Mouse (Mus musculus) small intestine, adult 2 months (tissue): Measurements from ENCODE around the gene Tbx6.

Experiments
- CTCF ChIP-seq: fragments of 200-500 bp; IDR thresholded peaks from 2 replicates; pipeline ENCODE4 v1.5.1; 2012; ENCODE audit warnings: low read depth, mild to moderate bottlenecking, control low read depth, inconsistent platforms, low read length, moderate library complexity, mixed read lengths; ENCODE audit not compliant: insufficient replicate concordance, insufficient read length; ENCODE audit errors: extremely low read depth
- POLR2A ChIP-seq: fragments of 200-500 bp; IDR thresholded peaks from 2 replicates; pipeline ENCODE4 v1.6.1; 2012; ENCODE audit warnings: low read depth, mild to moderate bottlenecking, control low read depth, inconsistent platforms, low read length, moderate library complexity

DNA sequence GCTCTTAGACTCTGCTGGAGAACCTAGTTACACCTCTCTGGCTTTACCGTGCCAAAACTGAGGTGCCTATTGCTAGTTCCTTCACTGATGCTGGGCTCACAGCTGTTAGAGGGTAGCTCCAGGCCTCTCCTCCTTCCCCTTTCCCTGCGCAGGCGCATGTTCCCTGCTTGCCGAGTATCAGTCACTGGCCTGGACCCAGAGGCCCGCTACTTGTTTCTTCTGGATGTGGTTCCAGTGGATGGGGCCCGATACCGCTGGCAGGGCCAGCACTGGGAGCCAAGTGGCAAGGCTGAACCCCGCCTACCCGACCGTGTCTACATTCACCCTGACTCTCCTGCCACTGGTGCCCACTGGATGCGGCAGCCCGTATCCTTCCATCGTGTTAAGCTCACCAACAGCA, 1.4 kb downstream of the Tbx6 start:
- TF ChIP-seq CTCF = no peak
- TF ChIP-seq POLR2A = no peak
